Comparison of ENCODE assay signal across 8 mouse cellular contexts in the genomic region with DNA sequence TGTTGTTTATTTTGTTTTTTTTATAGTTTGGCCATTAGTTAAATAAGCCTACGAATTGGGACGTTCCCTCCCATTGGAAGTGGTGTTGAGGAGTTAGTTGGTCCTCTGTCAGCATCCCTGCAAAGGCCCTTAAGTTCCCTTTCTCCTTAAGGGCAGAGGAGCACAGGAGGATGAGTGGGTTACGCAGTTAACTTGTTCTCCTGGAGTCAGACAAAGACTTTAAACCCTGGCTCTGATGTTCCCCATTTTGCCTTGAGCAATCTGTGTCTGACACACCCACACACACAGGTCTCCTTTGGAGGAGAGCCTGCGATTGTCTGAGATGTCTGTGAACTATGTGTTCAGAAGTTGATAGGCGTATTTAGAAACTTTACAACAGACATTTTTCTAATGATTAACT. TPM values are rescaled to one million over a fixed set of nuclear protein-coding genes. Genes with fewer than 3 reads are reported as not detected.
A peak's percentile ranks its signal among the peaks of the same experiment; 100 is the strongest.
DNase-seq lines count a peak whose midpoint lies in the region; ATAC-seq lines count a peak whose summit lies in the region.

No protein-coding gene starts in this region.

- H3K9ac ChIP-seq in kidney, embryonic 14.5 days (ENCODE audit: low read depth, low read length) = peak overlapping the region; percentile 88; the same call in 1 of the 2 replicates
- peak overlapping the region; percentile 97 for H3K9ac ChIP-seq in hindbrain, embryonic 14.5 days

- intact Hi-C loops in left cerebral cortex, postnatal 36 days (cut with DNase I) = no loop called here

- no peaks in the 10 kb centered on the region for H3K9me3 ChIP-seq in kidney, embryonic 14.5 days (ENCODE audit: control insufficient read depth, low read length)
- no peaks in the 10 kb centered on the region for H3K9me3 ChIP-seq in hindbrain, embryonic 14.5 days (ENCODE audit: control insufficient read depth, low read length)
- no peaks in the 10 kb centered on the region for H3K9me3 ChIP-seq in midbrain, embryonic 10.5 days (replicated peaks)

- no peak for DNase-seq in kidney, postnatal 10 days
- DNase-seq in brain, adult 2 months (ENCODE audit: low read depth, low spot score) = peak; percentile 60
- no peak for DNase-seq in hindbrain, embryonic 14.5 days (ENCODE audit: low spot score)
- no peak for DNase-seq in midbrain, embryonic 10.5 days (ENCODE audit: low spot score)
- DNase-seq in adrenal gland, adult 8-10 months = no peak
- no peak for DNase-seq in left cerebral cortex, postnatal 36 days (ENCODE audit: low spot score in 2 of 2)
- no peak for DNase-seq in ovary, postnatal 10 days (ENCODE audit: low spot score)

- H3K4me2 ChIP-seq in kidney, embryonic 14.5 days (replicated peaks; ENCODE audit: low read depth, low read length) = peak overlapping the region; percentile 65
- peak overlapping the region; percentile 90 for H3K4me2 ChIP-seq in hindbrain, embryonic 14.5 days (replicated peaks)

- H3K36me3 ChIP-seq in kidney, embryonic 14.5 days (ENCODE audit: control insufficient read depth, insufficient read depth, low read length) = no peaks in the 10 kb centered on the region
- H3K36me3 ChIP-seq in hindbrain, embryonic 14.5 days (replicated peaks; ENCODE audit: control insufficient read depth, insufficient read depth) = no peaks in the 10 kb centered on the region
- H3K36me3 ChIP-seq in midbrain, embryonic 10.5 days = no peaks in the 10 kb centered on the region

- WGBS in kidney, embryonic 14.5 days = 24% methylated on average over 5 of the region's 5 CpGs
- WGBS in hindbrain, embryonic 14.5 days = 60% methylated on average over 5 of the region's 5 CpGs
- 67% methylated on average over 5 of the region's 5 CpGs for WGBS in midbrain, embryonic 10.5 days

- H3K27me3 ChIP-seq in kidney, embryonic 14.5 days (ENCODE audit: control insufficient read depth, insufficient read depth, low read length) = no peaks in the 10 kb centered on the region
- no peaks in the 10 kb centered on the region for H3K27me3 ChIP-seq in hindbrain, embryonic 14.5 days (ENCODE audit: control insufficient read depth, insufficient read depth, low read length)
- H3K27me3 ChIP-seq in midbrain, embryonic 10.5 days (ENCODE audit: low read depth, poor library complexity, severe bottlenecking) = peaks cover 28% of the 10 kb centered on the region

- peaks cover 32% of the 10 kb centered on the region for H3K4me1 ChIP-seq in kidney, embryonic 14.5 days (ENCODE audit: control insufficient read depth, insufficient read depth, low read length)
- H3K4me1 ChIP-seq in hindbrain, embryonic 14.5 days (replicated peaks; ENCODE audit: control insufficient read depth, insufficient read depth, low read length) = peaks cover 28% of the 10 kb centered on the region
- peaks cover 49% of the 10 kb centered on the region for H3K4me1 ChIP-seq in midbrain, embryonic 10.5 days

- peak overlapping the region; percentile 72 for H3K4me3 ChIP-seq in kidney, embryonic 14.5 days (ENCODE audit: low read length)
- H3K4me3 ChIP-seq in hindbrain, embryonic 14.5 days (replicated peaks; ENCODE audit: low read length) = peak overlapping the region; percentile 98
- H3K4me3 ChIP-seq in midbrain, embryonic 10.5 days = peak overlapping the region; percentile 79

- no peak for ATAC-seq in kidney, embryonic 14.5 days (ENCODE audit: low FRiP score, low TSS enrichment)
- ATAC-seq in hindbrain, embryonic 14.5 days (ENCODE audit: low FRiP score) = no peak

- H3K27ac ChIP-seq in kidney, embryonic 14.5 days (ENCODE audit: low read depth, low read length) = no peak overlapping the region
- no peak overlapping the region for H3K27ac ChIP-seq in hindbrain, embryonic 14.5 days
- no peak overlapping the region for H3K27ac ChIP-seq in midbrain, embryonic 10.5 days (replicated peaks)

RNA-seq across cellular contexts. Expression of a gene that starts 1.1 kb away (rescaled TPM):
- 36.0 and 45.7 TPM in 2 replicates for polyA plus RNA-seq in kidney, embryonic 14.5 days (2014; fragmentation: Nextera tagmentation; extraction: Ambion mirVana)
- polyA plus RNA-seq in hindbrain, embryonic 14.5 days (2014; fragmentation: Nextera tagmentation; extraction: Ambion mirVana) = 106 and 114 TPM in 2 replicates
- 23.8 and 34.5 TPM in 2 replicates for polyA plus RNA-seq in midbrain, embryonic 10.5 days (2016; fragmentation: Nextera tagmentation; extraction: Ambion mirVana)
- 10 to 100 TPM; 21.8 to 35.9 (median 29.7) TPM for total RNA-seq in adrenal gland, adult 8-10 months (2022)
- 10 to 100 TPM; 33.6 to 39.8 TPM for total RNA-seq in left cerebral cortex, postnatal 36 days (2021)

RNA-seq across cellular contexts. Expression of a gene that starts 49.6 kb away (rescaled TPM):
- 20.0 and 34.7 TPM in 2 replicates for polyA plus RNA-seq in kidney, embryonic 14.5 days (2014; fragmentation: Nextera tagmentation; extraction: Ambion mirVana)
- 106 and 127 TPM in 2 replicates for polyA plus RNA-seq in hindbrain, embryonic 14.5 days (2014; fragmentation: Nextera tagmentation; extraction: Ambion mirVana)
- 41.4 and 43.3 TPM in 2 replicates for polyA plus RNA-seq in midbrain, embryonic 10.5 days (2016; fragmentation: Nextera tagmentation; extraction: Ambion mirVana)
- total RNA-seq in adrenal gland, adult 8-10 months (2022) = 10 to 100 TPM; 46.4 to 63.8 (median 60.6) TPM
- total RNA-seq in left cerebral cortex, postnatal 36 days (2021) = 10 to 100 TPM; 90.7 to 92.5 TPM
